Mouse (Mus musculus) heart, embryonic 15.5 days (tissue): ENCODE data around the gene Dapk1. TPM values are rescaled to one million over a fixed set of nuclear protein-coding genes. Genes with fewer than 3 reads are reported as not detected.

Source experiments
- ATAC-seq: fragments of 200-750 bp; cut with Nextera tagmentation; replicated peaks from 2 replicates; pipeline ENCODE4 v1.8.0; 2017; ENCODE audit warnings: low read depth, moderate TSS enrichment; ENCODE audit not compliant: insufficient number of reproducible peaks, insufficient read depth, low FRiP score
- H3K27ac ChIP-seq: fragments of 300-500 bp; sonication (generic); 2 replicates; pipeline ENCODE4 v1.5.1; 2015; ENCODE audit warnings: mild to moderate bottlenecking, inconsistent platforms
- H3K27me3 ChIP-seq: fragments of 300-500 bp; sonication (generic); 2 replicates; pipeline ENCODE4 v1.6.1; 2015; ENCODE audit warnings: inconsistent platforms
- H3K36me3 ChIP-seq: fragments of 300-500 bp; sonication (generic); 2 replicates; pipeline ENCODE4 v1.6.1; 2015; ENCODE audit warnings: mild to moderate bottlenecking, inconsistent platforms
- H3K4me1 ChIP-seq: fragments of 300-500 bp; sonication (generic); replicated peaks from 2 replicates; pipeline ENCODE4 v1.6.1; 2015; ENCODE audit warnings: inconsistent platforms
- H3K4me2 ChIP-seq: fragments of 300-500 bp; sonication (generic); 2 replicates; pipeline ENCODE4 v1.6.1; 2015; ENCODE audit warnings: inconsistent platforms, mild to moderate bottlenecking, moderate library complexity
- H3K4me3 ChIP-seq: fragments of 300-500 bp; sonication (generic); 2 replicates; pipeline ENCODE4 v1.5.1; 2015; ENCODE audit warnings: mild to moderate bottlenecking, inconsistent platforms
- H3K9ac ChIP-seq: fragments of 300-500 bp; sonication (generic); 2 replicates; pipeline ENCODE4 v1.6.1; 2015; ENCODE audit warnings: mild to moderate bottlenecking, inconsistent platforms
- H3K9me3 ChIP-seq: fragments of 300-500 bp; sonication (generic); replicated peaks from 2 replicates; pipeline ENCODE4 v1.6.1; 2016; ENCODE audit warnings: inconsistent platforms
- WGBS: fragments of 180-500 bp; shearing (Covaris S2); methylation state at CpG from one replicate; pipeline ENCODE4 v1.1.7; 2015; ENCODE audit warnings: mixed read lengths; 5-methylcytosine and 5-hydroxymethylcytosine counted together
- polyA plus RNA-seq: library from polyadenylated mRNA; unstranded; fragments of >200 nt; fragmentation: Nextera tagmentation; extraction: Ambion mirVana; gene quantifications from 2 replicates; pipeline ENCODE4 v1.2.1, GENCODE M21; 2015

Gene Dapk1
- polyA plus RNA-seq, 1 experiment from 2014 or later: 7.6 TPM

DNA sequence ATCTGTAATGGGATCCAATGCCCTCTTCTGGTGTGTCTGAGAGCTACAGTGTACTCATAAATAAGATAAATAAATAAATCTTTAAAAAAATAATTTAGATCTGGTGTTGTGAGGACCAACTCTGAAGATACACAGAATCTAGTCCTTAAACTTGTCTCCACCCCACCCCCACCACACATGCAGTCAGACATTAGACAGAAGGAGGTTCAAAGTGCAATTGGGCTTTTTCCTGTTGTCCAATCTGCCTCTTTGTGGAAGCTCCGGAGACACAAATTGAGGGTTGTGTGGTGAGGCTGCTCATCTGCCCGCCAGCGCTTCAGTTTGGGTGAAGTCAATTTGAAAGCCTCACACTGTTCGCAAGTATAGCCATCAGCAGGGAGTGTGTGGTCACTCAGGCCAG is 63.7 kb downstream of the Dapk1 start:
- ATAC-seq: no peak

DNA sequence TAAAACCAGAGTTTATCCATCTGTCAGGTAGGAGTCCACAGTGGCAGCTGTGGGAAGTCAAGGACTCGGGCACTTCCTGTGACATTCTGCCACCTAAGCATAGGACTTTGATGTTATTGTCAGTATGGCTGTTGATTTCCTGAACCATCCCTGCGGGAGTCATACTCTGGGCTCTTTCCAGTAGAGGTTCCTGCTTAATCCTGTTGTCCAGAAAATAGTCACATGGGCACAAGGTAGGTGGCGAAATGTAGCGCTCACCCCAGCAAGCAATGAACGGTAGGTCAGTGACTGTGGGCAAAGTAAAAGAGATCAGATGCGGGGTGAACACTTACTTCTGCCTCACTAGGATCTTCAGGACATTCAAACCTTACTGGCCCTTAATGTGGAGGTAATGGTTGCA is 66.3 kb downstream of the Dapk1 start:
- no peak overlapping the region for H3K9ac ChIP-seq
- no peaks in the 10 kb centered on the region for H3K27me3 ChIP-seq
- H3K36me3 ChIP-seq: no peaks in the 10 kb centered on the region
- 76% methylated on average over 6 of the region's 6 CpGs for WGBS
- no peak overlapping the region for H3K4me3 ChIP-seq
- H3K9me3 ChIP-seq: no peaks in the 10 kb centered on the region
- H3K4me2 ChIP-seq: no peak overlapping the region
- peaks cover 18% of the 10 kb centered on the region for H3K4me1 ChIP-seq
- no peak for ATAC-seq
- no peak overlapping the region for H3K27ac ChIP-seq

More for the DNA sequence above, 63.7 kb downstream of the Dapk1 start:
- H3K4me3 ChIP-seq: no peak overlapping the region
- WGBS: 93% methylated on average over 4 of the region's 4 CpGs
- H3K36me3 ChIP-seq: no peaks in the 10 kb centered on the region
- H3K27me3 ChIP-seq: no peaks in the 10 kb centered on the region
- no peak overlapping the region for H3K9ac ChIP-seq
- H3K4me2 ChIP-seq: no peak overlapping the region
- H3K9me3 ChIP-seq: no peaks in the 10 kb centered on the region
- H3K27ac ChIP-seq: no peak overlapping the region
- peaks cover 5% of the 10 kb centered on the region for H3K4me1 ChIP-seq

DNA sequence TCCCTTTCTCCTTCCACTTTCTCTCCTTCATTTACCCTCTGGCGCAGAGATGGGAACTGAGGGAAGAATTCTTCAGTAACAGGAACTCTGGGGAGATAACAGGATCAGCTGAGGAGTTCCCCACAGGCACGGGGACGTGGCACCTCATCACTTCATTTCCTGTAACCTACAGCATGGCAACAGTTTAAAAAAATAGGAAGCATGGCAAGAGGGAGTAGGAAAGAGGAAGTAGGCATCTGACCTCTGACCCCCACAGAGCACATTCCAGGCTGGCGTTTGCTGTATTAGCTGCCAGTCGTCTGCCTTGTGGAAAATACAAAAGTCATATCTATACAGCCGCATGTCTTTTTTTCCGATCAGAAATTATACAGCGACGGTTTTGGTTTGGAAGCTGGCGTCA is 68.9 kb downstream of the Dapk1 start:
- no peaks in the 10 kb centered on the region for H3K36me3 ChIP-seq
- H3K9ac ChIP-seq: no peak overlapping the region
- H3K4me1 ChIP-seq: peaks cover 35% of the 10 kb centered on the region
- peak overlapping the region; percentile 36 for H3K27ac ChIP-seq
- H3K4me2 ChIP-seq: peak overlapping the region; percentile 3; the same call in 1 of the 2 replicates
- 24% methylated on average over 10 of the region's 10 CpGs for WGBS
- no peak overlapping the region for H3K4me3 ChIP-seq
- no peaks in the 10 kb centered on the region for H3K9me3 ChIP-seq
- no peaks in the 10 kb centered on the region for H3K27me3 ChIP-seq
- no peak for ATAC-seq

DNA sequence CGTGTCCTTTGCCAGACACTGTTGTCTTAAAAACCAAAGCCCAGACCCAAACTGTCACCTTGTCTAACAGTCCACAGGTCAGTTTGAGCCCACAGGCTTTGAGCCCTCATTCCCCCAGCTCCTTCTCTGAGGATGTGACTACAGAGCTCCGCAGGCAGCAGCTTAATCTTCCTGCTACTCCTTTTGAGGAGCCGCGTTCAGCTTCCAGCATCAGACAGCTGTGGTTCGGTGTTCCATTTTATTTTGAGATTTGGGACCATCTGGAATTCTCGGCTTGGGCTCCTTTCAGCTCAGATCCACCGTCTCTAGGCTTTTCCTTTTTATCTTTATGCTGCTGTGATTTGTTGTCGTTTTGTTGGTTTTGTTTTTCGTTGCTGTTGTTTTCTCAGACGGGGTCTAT is 69.5 kb downstream of the Dapk1 start:
- peak overlapping the region; percentile 36 for H3K27ac ChIP-seq
- no peak for ATAC-seq
- no peak overlapping the region for H3K4me2 ChIP-seq
- WGBS: 56% methylated on average over 10 of the region's 10 CpGs
- no peak overlapping the region for H3K9ac ChIP-seq
- no peaks in the 10 kb centered on the region for H3K27me3 ChIP-seq
- H3K9me3 ChIP-seq: no peaks in the 10 kb centered on the region
- H3K4me3 ChIP-seq: no peak overlapping the region
- H3K4me1 ChIP-seq: peaks cover 36% of the 10 kb centered on the region
- no peaks in the 10 kb centered on the region for H3K36me3 ChIP-seq

DNA sequence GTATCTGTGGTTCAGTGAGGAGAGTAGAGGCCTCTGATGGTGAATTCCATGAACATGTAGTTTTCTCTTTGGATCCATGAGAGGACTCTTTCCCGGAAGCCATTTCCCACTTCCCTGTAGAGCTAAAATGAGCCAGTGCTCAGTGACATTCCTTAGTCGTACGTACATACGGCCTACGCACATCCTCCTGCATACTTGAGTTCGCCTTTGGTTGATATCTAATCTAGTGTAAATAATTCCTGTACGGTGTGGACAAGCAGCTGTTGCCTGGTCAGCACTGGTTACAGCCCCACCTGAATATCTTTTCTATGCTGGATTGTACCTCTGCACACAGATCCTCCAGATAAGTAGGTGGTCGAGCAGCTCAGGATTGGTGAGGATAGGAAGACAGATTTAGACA is 70.5 kb downstream of the Dapk1 start:
- Histone ChIP-seq H3K9me3 (no peaks in the 10 kb centered on the region), H3K4me3 (no peak overlapping the region), H3K36me3 (no peaks in the 10 kb centered on the region), H3K27me3 (no peaks in the 10 kb centered on the region), H3K27ac (no peak overlapping the region), H3K4me2 (no peak overlapping the region), H3K9ac (no peak overlapping the region), H3K4me1 (peaks cover 36% of the 10 kb centered on the region)
- 34% methylated on average over 8 of the region's 8 CpGs for WGBS
- no peak for ATAC-seq

DNA sequence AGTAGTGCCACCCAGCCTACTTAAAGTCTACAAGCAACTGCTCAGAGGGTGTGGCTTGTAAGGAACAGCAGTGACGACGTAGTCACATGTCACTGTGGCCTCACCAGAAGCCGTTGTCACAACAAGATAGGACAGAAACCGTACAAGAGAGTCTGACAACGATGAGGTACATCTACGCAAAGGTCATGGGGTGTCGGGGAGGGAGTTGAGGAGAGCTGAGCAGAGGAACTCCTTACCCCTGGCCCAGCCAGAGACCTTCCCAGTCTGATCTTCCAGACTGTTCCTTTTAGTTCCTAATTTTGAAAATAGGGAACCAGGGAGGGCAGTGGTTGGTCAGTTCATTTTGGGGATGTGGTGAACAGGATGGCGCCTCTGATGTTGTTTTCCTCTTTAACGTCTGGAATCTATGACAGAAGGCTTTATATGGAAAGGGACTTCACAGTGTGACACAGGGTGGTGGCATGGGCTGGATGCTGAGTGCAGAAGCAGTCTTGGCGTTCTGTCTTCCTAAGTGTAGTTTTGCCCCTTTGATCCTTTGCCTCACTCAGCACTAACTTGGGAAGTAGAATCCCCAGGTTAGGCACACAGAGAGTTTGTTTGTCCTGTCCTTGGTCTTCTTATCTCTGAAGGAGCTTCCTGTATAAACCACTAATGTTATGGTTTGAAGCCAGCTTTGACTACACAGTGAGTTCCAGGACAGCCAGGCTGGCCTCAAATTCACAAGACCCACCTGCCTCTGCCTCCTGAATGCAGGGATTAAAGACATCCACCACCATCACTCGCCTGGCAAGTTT is 71.3 kb downstream of the Dapk1 start:
- 67% methylated on average over 11 of the region's 11 CpGs for WGBS
- no peak for ATAC-seq
- H3K4me1 ChIP-seq: peaks cover 36% of the 10 kb centered on the region
- H3K9ac ChIP-seq: no peak overlapping the region
- H3K9me3 ChIP-seq: no peaks in the 10 kb centered on the region
- no peaks in the 10 kb centered on the region for H3K36me3 ChIP-seq
- no peak overlapping the region for H3K4me3 ChIP-seq
- H3K27me3 ChIP-seq: no peaks in the 10 kb centered on the region
- no peak overlapping the region for H3K4me2 ChIP-seq
- no peak overlapping the region for H3K27ac ChIP-seq

DNA sequence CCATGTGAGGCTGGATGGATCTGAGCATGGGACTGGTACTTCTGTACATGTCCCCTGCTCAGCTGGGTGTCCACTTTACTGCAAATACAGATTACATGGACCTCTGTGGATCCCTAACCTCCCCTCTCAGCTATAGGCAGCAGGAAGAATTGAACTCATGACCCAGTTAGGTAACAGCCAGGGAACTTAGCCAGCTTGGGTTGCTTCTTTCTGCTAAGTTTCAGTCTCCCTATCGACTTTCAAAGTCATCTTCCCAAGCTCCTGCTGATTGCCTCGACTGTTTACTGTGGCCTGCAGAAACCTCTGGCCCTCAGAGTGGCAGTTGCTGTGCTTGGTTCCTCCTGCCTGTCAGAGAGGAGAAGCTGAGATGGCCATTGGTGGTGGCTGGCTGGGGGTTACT is 72.6 kb downstream of the Dapk1 start:
- H3K9ac ChIP-seq: no peak overlapping the region
- no peak overlapping the region for H3K4me3 ChIP-seq
- 16% methylated on average over 2 of the region's 2 CpGs for WGBS
- H3K4me2 ChIP-seq: no peak overlapping the region
- H3K4me1 ChIP-seq: peaks cover 36% of the 10 kb centered on the region
- ATAC-seq: no peak
- H3K9me3 ChIP-seq: no peaks in the 10 kb centered on the region
- no peaks in the 10 kb centered on the region for H3K36me3 ChIP-seq
- H3K27ac ChIP-seq: peak overlapping the region; percentile 20; the same call in 1 of the 2 replicates
- H3K27me3 ChIP-seq: no peaks in the 10 kb centered on the region

DNA sequence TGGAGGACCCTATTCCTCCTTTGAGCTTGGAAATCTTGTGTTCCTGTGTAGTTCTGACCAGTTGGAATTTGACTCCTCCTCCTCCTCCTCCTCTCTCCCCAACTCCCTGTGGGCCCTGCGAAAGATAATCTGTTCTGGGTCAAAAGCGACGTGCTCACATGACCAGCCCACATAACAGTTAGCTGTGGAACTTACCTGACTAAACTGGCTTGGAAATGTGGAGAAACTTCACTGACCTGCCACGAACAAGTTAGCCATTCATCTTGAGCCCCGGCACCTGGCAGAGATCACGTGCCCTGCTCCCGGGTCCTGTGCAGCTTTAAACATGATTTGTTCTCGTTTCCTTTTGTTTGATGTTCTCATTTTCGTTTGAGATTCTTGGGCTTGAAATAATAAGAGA is 73.2 kb downstream of the Dapk1 start:
- Histone ChIP-seq H3K9me3 (no peaks in the 10 kb centered on the region), H3K9ac (no peak overlapping the region), H3K36me3 (no peaks in the 10 kb centered on the region), H3K27ac (peak overlapping the region; percentile 20; the same call in 1 of the 2 replicates), H3K4me1 (peaks cover 36% of the 10 kb centered on the region), H3K4me3 (no peak overlapping the region), H3K4me2 (peak overlapping the region; percentile 26; the same call in 1 of the 2 replicates), H3K27me3 (no peaks in the 10 kb centered on the region)
- 27% methylated on average over 9 of the region's 9 CpGs for WGBS
- no peak for ATAC-seq

DNA sequence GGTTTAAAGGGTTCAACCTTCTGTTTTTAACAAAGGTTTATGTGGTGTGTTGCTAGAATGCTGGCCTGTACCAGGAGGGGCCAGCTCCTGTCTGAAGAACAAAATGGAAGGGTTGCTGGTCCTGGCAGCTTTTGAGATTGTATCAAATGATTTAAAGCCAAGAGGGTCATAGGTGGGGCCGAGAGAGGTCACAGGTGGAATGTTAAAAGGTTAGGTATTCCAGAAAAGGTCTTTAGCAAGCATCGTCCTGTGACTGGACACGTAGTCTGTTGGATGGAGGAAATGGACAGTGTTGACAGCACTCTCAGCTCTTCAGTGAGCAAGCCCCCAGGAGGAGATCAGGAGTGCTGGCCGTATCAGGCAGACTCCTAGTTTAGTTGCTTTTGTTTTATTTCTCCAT is 73.7 kb downstream of the Dapk1 start:
- ATAC-seq: no peak
- Histone ChIP-seq H3K9ac (no peak overlapping the region), H3K4me3 (no peak overlapping the region), H3K9me3 (no peaks in the 10 kb centered on the region), H3K27ac (peak overlapping the region; percentile 7; the same call in 1 of the 2 replicates), H3K4me2 (no peak overlapping the region), H3K36me3 (no peaks in the 10 kb centered on the region), H3K4me1 (peaks cover 31% of the 10 kb centered on the region), H3K27me3 (no peaks in the 10 kb centered on the region)
- 54% methylated on average over 4 of the region's 4 CpGs for WGBS

DNA sequence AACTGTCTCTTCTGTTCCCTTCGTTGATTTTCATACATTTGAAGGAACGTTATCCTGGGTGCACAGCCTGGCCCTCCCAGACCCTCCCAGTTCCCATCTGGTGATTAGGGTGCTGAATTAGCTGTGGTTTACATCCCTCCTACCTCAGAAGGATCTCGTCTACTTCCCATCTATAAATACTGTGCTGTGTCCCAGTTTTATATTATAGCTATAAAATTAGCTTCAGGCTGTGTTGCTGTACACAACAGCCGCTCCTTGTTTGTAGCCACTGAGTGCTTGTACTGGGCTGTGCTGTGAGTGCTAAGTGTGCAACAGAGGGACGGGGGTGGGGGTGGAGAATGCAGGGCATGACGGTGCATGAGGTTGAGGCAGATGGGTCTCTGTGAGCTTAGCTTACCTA is 77.2 kb downstream of the Dapk1 start:
- WGBS: 69% methylated on average over 6 of the region's 6 CpGs
- no peaks in the 10 kb centered on the region for H3K27me3 ChIP-seq

DNA sequence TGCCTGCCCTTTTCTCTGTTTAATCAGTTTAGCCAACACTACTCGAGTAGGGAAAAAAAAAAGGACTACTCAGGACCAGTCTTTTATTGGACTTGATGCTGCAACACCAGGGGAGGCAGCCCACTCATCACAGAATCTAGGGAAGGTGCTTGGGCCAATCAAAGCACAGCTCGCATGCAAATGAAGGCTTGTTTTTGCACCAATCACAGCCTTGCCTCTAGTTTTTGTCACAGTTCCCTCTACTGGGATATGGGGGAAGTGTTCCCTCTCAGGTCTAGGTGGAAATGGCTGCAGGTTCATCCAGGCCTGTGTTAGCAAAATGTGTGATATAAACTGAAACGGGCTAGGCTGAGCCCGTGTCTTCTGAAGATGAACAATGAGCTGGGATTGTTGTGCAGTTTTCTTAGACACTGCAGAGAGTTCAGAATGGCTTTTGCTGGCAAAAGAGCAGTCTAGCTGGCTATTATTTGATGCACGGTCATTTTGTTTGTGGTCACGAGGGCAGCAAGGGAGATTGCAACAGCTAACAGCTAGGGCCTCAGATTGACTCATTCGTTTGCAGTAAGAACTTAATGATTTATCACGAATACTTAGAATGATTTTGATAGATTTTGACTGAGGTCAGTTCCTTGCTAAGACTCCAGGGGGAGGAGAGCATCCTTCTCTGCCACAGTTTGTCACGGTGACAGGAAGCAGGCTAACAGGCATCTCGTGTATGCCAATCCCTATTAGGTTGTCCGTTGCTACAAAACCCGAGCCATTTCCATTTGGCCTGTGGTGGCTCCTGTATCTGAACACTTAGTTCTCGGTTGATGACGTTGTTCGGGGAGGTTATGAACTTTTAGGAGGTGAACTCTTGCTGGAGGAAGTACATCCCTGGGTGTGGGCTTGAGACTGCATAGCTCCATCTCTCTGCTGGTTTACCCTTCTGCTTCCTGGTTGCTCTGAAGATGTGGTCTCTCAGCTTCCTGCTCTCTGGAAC is 81.3 kb downstream of the Dapk1 start:
- no peak overlapping the region for H3K4me2 ChIP-seq
- H3K9ac ChIP-seq: no peak overlapping the region
- H3K4me3 ChIP-seq: no peak overlapping the region
- no peak for ATAC-seq
- peaks cover 37% of the 10 kb centered on the region for H3K4me1 ChIP-seq
- H3K27ac ChIP-seq: no peak overlapping the region; the same call in 1 of the 2 replicates
- H3K9me3 ChIP-seq: no peaks in the 10 kb centered on the region
- no peaks in the 10 kb centered on the region for H3K27me3 ChIP-seq
- WGBS: 72% methylated on average over 15 of the region's 15 CpGs
- no peaks in the 10 kb centered on the region for H3K36me3 ChIP-seq

More for the DNA sequence above, 77.2 kb downstream of the Dapk1 start:
- Histone ChIP-seq H3K9ac (no peak overlapping the region), H3K4me3 (no peak overlapping the region), H3K9me3 (no peaks in the 10 kb centered on the region), H3K36me3 (no peaks in the 10 kb centered on the region), H3K27ac (no peak overlapping the region), H3K4me2 (no peak overlapping the region), H3K4me1 (peaks cover 19% of the 10 kb centered on the region)
- ATAC-seq: no peak
